9 mouse cellular contexts compared by ENCODE assay signal in genomic region chr11:94882687-94883383, GRCm38 (mm10). TPM values are rescaled to one million over a fixed set of nuclear protein-coding genes. Genes with fewer than 3 reads are reported as not detected.
A peak's percentile ranks its signal among the peaks of the same experiment; 100 is the strongest.
DNase-seq lines count a peak whose midpoint lies in the region; ATAC-seq and TF ChIP-seq lines count a peak whose summit lies in the region.
"Had no signal": no experiment of that assay in that cellular context is flagged by ENCODE, and none has a peak within 500 bp of the region (broad histone marks: within the 10 kb centered on the region; RNA-seq: fewer than 3 reads in every experiment).

No protein-coding gene starts in this region.

- peak overlapping the region; percentile 99 for H3K27ac ChIP-seq in embryonic facial prominence, embryonic 12.5 days
- peak overlapping the region; percentile 2; the same call in 1 of the 2 replicates for H3K27ac ChIP-seq in hindbrain, embryonic 11.5 days (ENCODE audit: low read depth, low read length)
- H3K27ac ChIP-seq in midbrain, postnatal 0 days (ENCODE audit: low read depth, low read length), result no peak overlapping the region

- peak; percentile 61 for ATAC-seq in embryonic facial prominence, embryonic 12.5 days (ENCODE audit: insufficient number of reproducible peaks, insufficient read depth, low FRiP score, low TSS enrichment)
- no peak for ATAC-seq in hindbrain, embryonic 11.5 days (ENCODE audit: low FRiP score)
- ATAC-seq in midbrain, postnatal 0 days (ENCODE audit: low FRiP score), result no peak

- H3K9ac ChIP-seq in embryonic facial prominence, embryonic 12.5 days, result no peak overlapping the region
- H3K9ac ChIP-seq in hindbrain, embryonic 11.5 days (ENCODE audit: low read depth, low read length), result peak overlapping the region; percentile 37; the same call in 1 of the 2 replicates
- H3K9ac ChIP-seq in midbrain, postnatal 0 days (replicated peaks; ENCODE audit: low read length, poor library complexity, severe bottlenecking), result peak overlapping the region; percentile 5; the same call in 1 of the 2 replicates

- peak overlapping the region; percentile 14; the same call in 1 of the 2 replicates for H3K4me3 ChIP-seq in embryonic facial prominence, embryonic 12.5 days
- no peak overlapping the region for H3K4me3 ChIP-seq in hindbrain, embryonic 11.5 days (ENCODE audit: low read depth, low read length)
- 0 out of 2 replicates have a peak overlapping the region, but pooled peaks have one; percentile 2 for H3K4me3 ChIP-seq in midbrain, postnatal 0 days (ENCODE audit: low read depth, low read length)

- H3K4me1 ChIP-seq in embryonic facial prominence, embryonic 12.5 days, result peaks cover 38% of the 10 kb centered on the region
- H3K4me1 ChIP-seq in hindbrain, embryonic 11.5 days (replicated peaks; ENCODE audit: control insufficient read depth, insufficient read depth, low read length), result peaks cover 6% of the 10 kb centered on the region; the same call in 1 of the 2 replicates
- no peaks in the 10 kb centered on the region for H3K4me1 ChIP-seq in midbrain, postnatal 0 days (ENCODE audit: insufficient read depth, low read length)

- no peaks in the 10 kb centered on the region for H3K9me3 ChIP-seq in embryonic facial prominence, embryonic 12.5 days
- H3K9me3 ChIP-seq in hindbrain, embryonic 11.5 days (ENCODE audit: control insufficient read depth, low read length), result no peaks in the 10 kb centered on the region
- H3K9me3 ChIP-seq in midbrain, postnatal 0 days (ENCODE audit: low read length), result no peaks in the 10 kb centered on the region

- 0 out of 2 replicates have a peak, but pooled peaks cover 5% of the 10 kb centered on the region for H3K27me3 ChIP-seq in embryonic facial prominence, embryonic 12.5 days
- peaks cover 29% of the 10 kb centered on the region for H3K27me3 ChIP-seq in hindbrain, embryonic 11.5 days (ENCODE audit: control insufficient read depth, insufficient read depth, low read length)
- peaks cover 30% of the 10 kb centered on the region for H3K27me3 ChIP-seq in midbrain, postnatal 0 days (ENCODE audit: insufficient read depth, low read length)

- WGBS in embryonic facial prominence, embryonic 12.5 days, result under 1% methylated on average over 19 of the region's 19 CpGs
- WGBS in hindbrain, embryonic 11.5 days, result 2% methylated on average over 18 of the region's 19 CpGs
- 4% methylated on average over 19 of the region's 19 CpGs for WGBS in midbrain, postnatal 0 days

- no peak for TF ChIP-seq CTCF in midbrain, postnatal 0 days (IDR thresholded peaks at IDR 0.05)

- no peaks in the 10 kb centered on the region for H3K36me3 ChIP-seq in embryonic facial prominence, embryonic 12.5 days
- H3K36me3 ChIP-seq in hindbrain, embryonic 11.5 days (ENCODE audit: control insufficient read depth, insufficient read depth, low read length), result no peaks in the 10 kb centered on the region
- no peaks in the 10 kb centered on the region for H3K36me3 ChIP-seq in midbrain, postnatal 0 days (ENCODE audit: insufficient read depth, low read length)

- H3K4me2 ChIP-seq in embryonic facial prominence, embryonic 12.5 days (replicated peaks), result peak overlapping the region; percentile 41
- H3K4me2 ChIP-seq in hindbrain, embryonic 11.5 days (replicated peaks; ENCODE audit: low read depth, low read length), result peak overlapping the region; percentile 21
- H3K4me2 ChIP-seq in midbrain, postnatal 0 days (ENCODE audit: low read depth, low read length, poor library complexity, severe bottlenecking), result peak overlapping the region; percentile 18

- DNase-seq in heart, adult 11 months, result peak; percentile 93
- no peak for DNase-seq in heart, adult 18-20 months
- peak; percentile 45 for DNase-seq in hindbrain, embryonic 11.5 days (ENCODE audit: low spot score)
- DNase-seq in midbrain, postnatal 0 days (ENCODE audit: low spot score), result no peak
- DNase-seq in left cerebral cortex, adult 18-20 months (ENCODE audit: low spot score in 2 of 2), result no peak
- no peak for DNase-seq in adrenal gland, postnatal 36 days
- DNase-seq in kidney, postnatal 14 days, result no peak

RNA-seq across cellular contexts. Expression of gene Col1a1, which starts 53.2 kb away (rescaled TPM):
- 10 to 100 TPM; 43.0 to 53.3 TPM for total RNA-seq in heart, adult 18-20 months (2021)
- polyA plus RNA-seq in embryonic facial prominence, embryonic 12.5 days (2016; fragmentation: Nextera tagmentation; extraction: Ambion mirVana), result 512 and 623 TPM in 2 replicates
- polyA plus RNA-seq in hindbrain, embryonic 11.5 days (2014; fragmentation: Nextera tagmentation; extraction: Ambion mirVana), result 122 and 135 TPM in 2 replicates
- 44.7 and 50.3 TPM in 2 replicates for total RNA-seq in midbrain, postnatal 0 days (2014; rRNA removed)
- polyA plus RNA-seq in midbrain, postnatal 0 days (2015; fragmentation: Nextera tagmentation; extraction: Ambion mirVana), result 65.4 and 67.5 TPM in 2 replicates
- total RNA-seq in left cerebral cortex, adult 18-20 months (2021), result 10 to 100 TPM in 1 of 2 experiments, 1 to 10 TPM in 1; 8.8 to 11.2 TPM
- 100 to 1,000 TPM; 111 to 222 TPM for total RNA-seq in adrenal gland, postnatal 36 days (2021)
- total RNA-seq: neutrophil, adult 5-6 weeks had no signal

Comparison
In these comparisons a context has a peak if more than half of its experiments do, and no peak if none do; other contexts are left out.
1. DNase-seq: peak in heart, adult 11 months (single experiment) and hindbrain, embryonic 11.5 days (single experiment); none in heart, adult 18-20 months (0 of 2), midbrain, postnatal 0 days (single experiment), left cerebral cortex, adult 18-20 months (0 of 2), adrenal gland, postnatal 36 days (0 of 2) and kidney, postnatal 14 days (single experiment).
2. Peak in every context shown above with its lines, with median percentiles within 50 percentile points of each other: H3K4me2 ChIP-seq.